10 mouse cellular contexts compared by ENCODE assay signal in the genomic region with DNA sequence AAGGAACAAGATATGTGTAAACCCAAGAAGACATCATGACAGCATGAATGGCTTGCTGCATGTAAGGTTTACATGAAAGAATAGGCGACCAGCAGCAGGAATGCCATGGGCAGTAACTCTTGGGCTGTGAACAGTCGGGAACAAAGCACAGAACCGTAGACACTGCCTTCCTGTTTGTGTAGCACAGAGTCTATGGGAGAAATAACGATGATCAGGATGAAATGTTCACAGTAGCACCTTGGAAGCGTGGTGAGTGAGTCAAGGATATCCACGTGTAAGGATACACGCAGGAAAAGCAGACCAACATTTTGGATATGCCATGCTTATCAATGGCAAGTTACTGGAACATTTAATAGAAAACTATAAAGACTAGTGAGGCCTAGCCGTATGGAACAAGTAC. TPM values are rescaled to one million over a fixed set of nuclear protein-coding genes. Genes with fewer than 3 reads are reported as not detected.
DNase-seq lines count a peak whose midpoint lies in the region; ATAC-seq lines count a peak whose summit lies in the region.
"Had no signal": no experiment of that assay in that cellular context is flagged by ENCODE, and none has a peak within 500 bp of the region (broad histone marks: within the 10 kb centered on the region; RNA-seq: fewer than 3 reads in every experiment).

No protein-coding gene starts in this region.

- H3K9me3 ChIP-seq in intestine, embryonic 14.5 days (ENCODE audit: control insufficient read depth, low read length): no peaks in the 10 kb centered on the region
- H3K9me3 ChIP-seq in intestine, embryonic 15.5 days: no peaks in the 10 kb centered on the region
- H3K9me3 ChIP-seq in limb, embryonic 13.5 days: no peaks in the 10 kb centered on the region

- peak overlapping the region; percentile 59 for H3K4me2 ChIP-seq in intestine, embryonic 14.5 days (ENCODE audit: low read length)
- H3K4me2 ChIP-seq in intestine, embryonic 15.5 days (replicated peaks): no peak overlapping the region
- H3K4me2 ChIP-seq in limb, embryonic 13.5 days (replicated peaks): peak overlapping the region; percentile 73

- no peaks in the 10 kb centered on the region for H3K36me3 ChIP-seq in intestine, embryonic 14.5 days (ENCODE audit: control insufficient read depth, insufficient read depth, low read length)
- no peaks in the 10 kb centered on the region for H3K36me3 ChIP-seq in intestine, embryonic 15.5 days
- H3K36me3 ChIP-seq in limb, embryonic 13.5 days: no peaks in the 10 kb centered on the region

- DNase-seq in intestine, embryonic 14.5 days (ENCODE audit: low spot score): no peak
- peak; percentile 28 for DNase-seq in thymus, postnatal 25 days
- DNase-seq in thymus, postnatal 4 days: no peak
- DNase-seq in cerebellum, adult 9-11 months: no peak
- DNase-seq in spleen, adult 18-20 months: no peak
- DNase-seq in cerebellum, adult 8-10 months: no peak
- DNase-seq: layer of hippocampus, postnatal 36 days; right cerebral cortex, postnatal 14 days had no signal

- no peak overlapping the region for H3K9ac ChIP-seq in intestine, embryonic 14.5 days (ENCODE audit: low read length)
- no peak overlapping the region for H3K9ac ChIP-seq in intestine, embryonic 15.5 days
- no peak overlapping the region for H3K9ac ChIP-seq in limb, embryonic 13.5 days

- no peak overlapping the region for H3K27ac ChIP-seq in intestine, embryonic 14.5 days (ENCODE audit: low read depth)
- no peak overlapping the region for H3K27ac ChIP-seq in intestine, embryonic 15.5 days
- no peak overlapping the region for H3K27ac ChIP-seq in limb, embryonic 13.5 days

- peaks cover 15% of the 10 kb centered on the region for H3K4me1 ChIP-seq in intestine, embryonic 14.5 days (replicated peaks; ENCODE audit: control insufficient read depth, insufficient read depth, low read length)
- no peaks in the 10 kb centered on the region for H3K4me1 ChIP-seq in intestine, embryonic 15.5 days (replicated peaks)
- peaks cover 14% of the 10 kb centered on the region for H3K4me1 ChIP-seq in limb, embryonic 13.5 days

- no peak for ATAC-seq in intestine, embryonic 14.5 days (replicated peaks; ENCODE audit: low FRiP score, low TSS enrichment, low read depth)
- no peak for ATAC-seq in intestine, embryonic 15.5 days
- ATAC-seq in limb, embryonic 13.5 days (ENCODE audit: low FRiP score, low read depth): no peak

- H3K27me3 ChIP-seq in intestine, embryonic 14.5 days (replicated peaks; ENCODE audit: control insufficient read depth, insufficient read depth, low read length): no peaks in the 10 kb centered on the region
- H3K27me3 ChIP-seq in intestine, embryonic 15.5 days (replicated peaks): no peaks in the 10 kb centered on the region
- peaks cover 6% of the 10 kb centered on the region; the same call in 1 of the 2 replicates for H3K27me3 ChIP-seq in limb, embryonic 13.5 days

- H3K4me3 ChIP-seq in intestine, embryonic 14.5 days (ENCODE audit: low read depth, low read length): 0 out of 2 replicates have a peak overlapping the region, but pooled peaks have one; percentile 1
- no peak overlapping the region for H3K4me3 ChIP-seq in intestine, embryonic 15.5 days (replicated peaks)
- peak overlapping the region; percentile 22; the same call in 1 of the 2 replicates for H3K4me3 ChIP-seq in limb, embryonic 13.5 days

- WGBS in intestine, embryonic 14.5 days: 50% methylated on average over 8 of the region's 8 CpGs
- 48% methylated on average over 8 of the region's 8 CpGs for WGBS in intestine, embryonic 15.5 days
- 44% methylated on average over 8 of the region's 8 CpGs for WGBS in limb, embryonic 13.5 days

RNA-seq across cellular contexts. Expression of gene Kansl1l, which starts 2.6 kb away (rescaled TPM):
- polyA plus RNA-seq in intestine, embryonic 14.5 days (2014; fragmentation: Nextera tagmentation; extraction: Ambion mirVana): 13.4 and 14.2 TPM in 2 replicates
- polyA plus RNA-seq in intestine, embryonic 15.5 days (2015; fragmentation: Nextera tagmentation; extraction: Ambion mirVana): 12.0 and 12.1 TPM in 2 replicates
- 20.3 and 22.4 TPM in 2 replicates for polyA plus RNA-seq in limb, embryonic 13.5 days (2015; fragmentation: Nextera tagmentation; extraction: Ambion mirVana)

RNA-seq across cellular contexts. Expression of gene Acadl, which starts 48.3 kb away (rescaled TPM):
- polyA plus RNA-seq in intestine, embryonic 14.5 days (2014; fragmentation: Nextera tagmentation; extraction: Ambion mirVana): 108 and 121 TPM in 2 replicates
- 227 and 229 TPM in 2 replicates for polyA plus RNA-seq in intestine, embryonic 15.5 days (2015; fragmentation: Nextera tagmentation; extraction: Ambion mirVana)
- 75.8 and 83.4 TPM in 2 replicates for polyA plus RNA-seq in limb, embryonic 13.5 days (2015; fragmentation: Nextera tagmentation; extraction: Ambion mirVana)
